Mouse (Mus musculus): ENCODE results near the gene Cxcl2. TPM values are rescaled to one million over a fixed set of nuclear protein-coding genes. Genes with fewer than 3 reads are reported as not detected.

The Cxcl2 gene
- total RNA-seq, 2 experiments from 2014 or later: not detected

Other genes starting within 250 kb of the Cxcl2 start
- gene Cxcl5, start 144.5 kb upstream of the Cxcl2 start, total RNA-seq (2021): under 1 TPM in 1 of 2 experiments, not detected in 1; 0.34 TPM
- 1 to 10 TPM; 1.4 to 1.5 TPM for gene Ppbp, start 135.4 kb upstream of the Cxcl2 start, total RNA-seq (2021)
- 10 to 100 TPM; 77.8 to 84.1 TPM for gene Pf4, start 131.4 kb upstream of the Cxcl2 start, total RNA-seq (2021)
- not detected for gene Cxcl3, start 117.8 kb upstream of the Cxcl2 start, total RNA-seq (2021)
- not detected for gene Cxcl15, start 109.3 kb upstream of the Cxcl2 start, total RNA-seq (2021)
- gene Cxcl1, start 12.6 kb upstream of the Cxcl2 start, total RNA-seq (2021): under 1 TPM; 0.69 to 0.91 TPM
- gene Mthfd2l, start 27.2 kb downstream of the Cxcl2 start, total RNA-seq (2021): 10 to 100 TPM; 22.0 to 22.2 TPM
- gene Epgn, start 123.6 kb downstream of the Cxcl2 start, total RNA-seq (2021): under 1 TPM; 0.56 to 0.73 TPM
- gene Ereg, start 170.8 kb downstream of the Cxcl2 start, total RNA-seq (2021): under 1 TPM in 1 of 2 experiments, not detected in 1; 0.10 TPM
- not detected for gene Areg, start 235.7 kb downstream of the Cxcl2 start, total RNA-seq (2021)

Measured in gastrocnemius, postnatal 4 days (tissue).